Mouse (Mus musculus): ENCODE measurements around the gene Pgr15l. TPM values are rescaled to one million over a fixed set of nuclear protein-coding genes. Genes with fewer than 3 reads are reported as not detected.

Pgr15l gene
- polyA plus RNA-seq (2012; ENCODE audit: low replicate concordance): not detected in 2 replicates

GRCm38 (mm10) chrX:97072369-97072768 is at the start of gene Pgr15l:
Gene Pgr15l (plus strand): TSS chrX:97072596.

All from hematopoietic multipotent progenitor cell, adult 10-12 weeks (in vitro differentiated cells).